Mouse (Mus musculus) kidney, postnatal 10 days (tissue): ENCODE results near the gene Nomo1.

Experiments used
- DNase-seq: peaks from one replicate; pipeline ENCODE4 v3.0.0; 2021; ENCODE audit warnings: mixed read lengths

Gene Nomo1

GRCm38 (mm10) chr7:46033109-46033869, at the start of gene Nomo1:
Gene Nomo1 (plus strand): TSS chr7:46033698.
- DNase-seq, result peak; percentile 98

- no peak for DNase-seq
Observed at GRCm38 (mm10) chr7:45986893-45987292, 46.6 kb upstream of the Nomo1 start.

- DNase-seq, result no peak
Observed at GRCm38 (mm10) chr7:45988344-45988743, 45.2 kb upstream of the Nomo1 start.

- no peak for DNase-seq
Observed at GRCm38 (mm10) chr7:45992470-45992869, 41.0 kb upstream of the Nomo1 start.

GRCm38 (mm10) chr7:46000577-46000976, 32.9 kb upstream of the Nomo1 start:
- no peak for DNase-seq

GRCm38 (mm10) chr7:46002748-46003147, 30.8 kb upstream of the Nomo1 start:
- DNase-seq, result no peak

GRCm38 (mm10) chr7:46009578-46009977, 23.9 kb upstream of the Nomo1 start:
- peak; percentile 80 for DNase-seq

GRCm38 (mm10) chr7:46012121-46012520, 21.4 kb upstream of the Nomo1 start:
- DNase-seq, result no peak

GRCm38 (mm10) chr7:46013266-46014010, 20.1 kb upstream of the Nomo1 start:
- peak; percentile 61 for DNase-seq

- DNase-seq, result no peak
Observed at GRCm38 (mm10) chr7:46019594-46019993, 13.9 kb upstream of the Nomo1 start.

- DNase-seq, result no peak
Observed at GRCm38 (mm10) chr7:46021951-46022350, 11.5 kb upstream of the Nomo1 start.

GRCm38 (mm10) chr7:46025436-46025835, 8.1 kb upstream of the Nomo1 start:
- no peak for DNase-seq

GRCm38 (mm10) chr7:46028681-46029080, 4.8 kb upstream of the Nomo1 start:
- no peak for DNase-seq

- no peak for DNase-seq
Observed at GRCm38 (mm10) chr7:46029299-46030144, 4.0 kb upstream of the Nomo1 start.

- DNase-seq, result peak; percentile 75
Observed at GRCm38 (mm10) chr7:46030145-46030488, 3.4 kb upstream of the Nomo1 start, which contains the start of gene Abcc6. Gene Abcc6 (minus strand): TSS chr7:46030302.

GRCm38 (mm10) chr7:46031075-46031474, 2.4 kb upstream of the Nomo1 start:
- no peak for DNase-seq

- DNase-seq, result no peak
Observed at GRCm38 (mm10) chr7:46033870-46034337, 406 bp downstream of the Nomo1 start.

- DNase-seq, result no peak
Observed at GRCm38 (mm10) chr7:46034991-46035390, 1.5 kb downstream of the Nomo1 start.

- no peak for DNase-seq
Observed at GRCm38 (mm10) chr7:46035468-46035867, 2.0 kb downstream of the Nomo1 start.

GRCm38 (mm10) chr7:46037433-46037832, 3.9 kb downstream of the Nomo1 start:
- DNase-seq, result no peak

GRCm38 (mm10) chr7:46039873-46040272, 6.4 kb downstream of the Nomo1 start:
- DNase-seq, result no peak

GRCm38 (mm10) chr7:46044106-46044505, 10.6 kb downstream of the Nomo1 start:
- DNase-seq, result no peak

- no peak for DNase-seq
Observed at GRCm38 (mm10) chr7:46045882-46046281, 12.4 kb downstream of the Nomo1 start.
